16 mouse cellular contexts compared by ENCODE assay signal in the genomic region with DNA sequence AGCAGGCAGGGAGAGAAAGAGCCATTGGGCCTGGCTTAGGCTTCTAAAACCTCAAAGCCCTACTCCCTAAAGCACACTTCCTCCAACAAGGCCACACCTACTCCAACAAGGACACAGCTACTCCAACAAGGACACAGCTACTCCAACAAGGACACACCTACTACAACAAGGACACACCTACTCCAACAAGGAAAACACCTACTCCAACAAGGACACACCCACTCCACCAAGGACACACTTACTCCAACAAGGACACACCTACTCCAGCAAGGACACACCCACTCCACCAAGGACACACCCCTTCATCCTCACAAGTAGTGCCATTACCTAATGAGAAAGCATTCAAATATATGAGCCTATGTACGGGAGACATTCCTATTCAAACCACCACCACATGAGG.
"Had no signal": no experiment of that assay in that cellular context is flagged by ENCODE, and none has a peak within 500 bp of the region (broad histone marks: within the 10 kb centered on the region; RNA-seq: fewer than 3 reads in every experiment).

No protein-coding gene starts in this region.

- DNase-seq: gastrocnemius, postnatal 14 days; gastrocnemius, postnatal 36 days; heart, adult 2 months; heart, postnatal 14 days; heart, postnatal 36 days; kidney, adult 11 months; kidney, adult 2 months; kidney, adult 9 months; kidney, postnatal 14 days; kidney, postnatal 36 days; layer of hippocampus, adult 9-11 months; layer of hippocampus, postnatal 36 days; liver; liver, embryonic 13.5 days had no signal

- ATAC-seq: hindbrain, postnatal 0 days; intestine, embryonic 16.5 days had no signal
